In the genomic region with DNA sequence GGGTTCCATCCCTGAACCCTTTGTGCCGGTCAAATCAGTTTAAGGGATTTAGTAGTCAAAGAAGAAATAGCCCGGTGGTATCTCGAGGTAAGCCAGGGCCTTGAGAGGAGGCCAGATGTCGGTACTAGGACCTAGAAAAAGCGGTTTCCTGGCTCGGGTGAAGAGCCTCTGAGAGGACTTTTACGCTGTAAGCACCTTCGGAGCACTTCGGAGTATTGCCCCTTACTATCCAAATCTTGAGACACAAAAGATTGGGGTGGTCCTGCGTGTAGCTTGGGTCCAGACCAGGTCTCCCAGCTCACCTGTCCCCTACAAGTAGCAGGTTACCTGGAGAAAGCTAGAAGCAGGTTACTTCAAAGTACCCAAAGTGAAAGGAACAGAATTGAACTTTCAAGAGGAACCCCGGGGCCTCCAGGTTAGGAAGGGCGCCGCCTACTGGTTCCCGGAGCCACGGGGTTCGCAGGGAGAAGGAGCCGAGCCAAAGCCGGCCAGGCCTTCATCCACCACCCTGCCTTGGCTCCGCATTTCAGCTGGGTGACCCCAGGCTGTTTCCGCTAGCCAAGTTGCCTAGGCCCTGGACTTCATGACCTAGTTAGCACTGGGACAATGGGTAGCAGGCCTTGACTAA, we compare ENCODE assay signal across 7 mouse cellular contexts. TPM values are rescaled to one million over a fixed set of nuclear protein-coding genes. Genes with fewer than 3 reads are reported as not detected.
DNase-seq lines count a peak whose midpoint lies in the region; ATAC-seq and TF ChIP-seq lines count a peak whose summit lies in the region.

No protein-coding gene starts in this region.

- peaks cover 37% of the 10 kb centered on the region for H3K27me3 ChIP-seq in thymus, adult 2 months (ENCODE audit: control insufficient read depth, insufficient read depth, low read length)
- H3K27me3 ChIP-seq in limb, embryonic 12.5 days = peaks cover 93% of the 10 kb centered on the region
- peaks cover 95% of the 10 kb centered on the region for H3K27me3 ChIP-seq in midbrain, embryonic 10.5 days (ENCODE audit: low read depth, poor library complexity, severe bottlenecking)

- TF ChIP-seq CTCF in thymus, adult 2 months (IDR thresholded peaks at IDR 0.05; ENCODE audit: borderline replicate concordance, control insufficient read depth, extremely low read depth, insufficient read depth, low read length, poor library complexity) = peak; percentile 74; the same call in 1 of the 2 replicates

- no peaks in the 10 kb centered on the region for H3K36me3 ChIP-seq in thymus, adult 2 months (ENCODE audit: control insufficient read depth, insufficient read depth, low read length)
- no peaks in the 10 kb centered on the region for H3K36me3 ChIP-seq in limb, embryonic 12.5 days
- H3K36me3 ChIP-seq in midbrain, embryonic 10.5 days = peaks cover 44% of the 10 kb centered on the region

- peak overlapping the region; percentile 17; the same call in 1 of the 2 replicates for H3K4me3 ChIP-seq in thymus, adult 2 months (ENCODE audit: control insufficient read depth, insufficient read depth, low read length)
- peak overlapping the region; percentile 33; the same call in 1 of the 2 replicates for H3K4me3 ChIP-seq in limb, embryonic 12.5 days (replicated peaks)
- peak overlapping the region; percentile 97 for H3K4me3 ChIP-seq in midbrain, embryonic 10.5 days

- H3K4me1 ChIP-seq in thymus, adult 2 months (replicated peaks; ENCODE audit: control insufficient read depth, insufficient read depth, low read length) = 0 out of 2 replicates have a peak, but pooled peaks cover 2% of the 10 kb centered on the region
- H3K4me1 ChIP-seq in limb, embryonic 12.5 days (replicated peaks) = peaks cover 40% of the 10 kb centered on the region
- peaks cover 74% of the 10 kb centered on the region for H3K4me1 ChIP-seq in midbrain, embryonic 10.5 days

- no peak overlapping the region for H3K27ac ChIP-seq in thymus, adult 2 months (ENCODE audit: control insufficient read depth, insufficient read depth, low read length)
- H3K27ac ChIP-seq in limb, embryonic 12.5 days = no peak overlapping the region
- peak overlapping the region; percentile 99 for H3K27ac ChIP-seq in midbrain, embryonic 10.5 days (replicated peaks)

- 5% methylated on average over 20 of the region's 20 CpGs for WGBS in thymus, adult 2 months
- 5% methylated on average over 20 of the region's 20 CpGs for WGBS in limb, embryonic 12.5 days
- 6% methylated on average over 20 of the region's 20 CpGs for WGBS in midbrain, embryonic 10.5 days

- no peak overlapping the region; the same call in 1 of the 2 replicates for H3K9ac ChIP-seq in limb, embryonic 12.5 days (replicated peaks)

- TF ChIP-seq POLR2A in thymus, adult 2 months (IDR thresholded peaks at IDR 0.05; ENCODE audit: control insufficient read depth, extremely low read depth, insufficient read depth, low read length, poor library complexity) = no peak

- no peaks in the 10 kb centered on the region for H3K9me3 ChIP-seq in limb, embryonic 12.5 days
- H3K9me3 ChIP-seq in midbrain, embryonic 10.5 days (replicated peaks) = no peaks in the 10 kb centered on the region

- peak; percentile 48 for DNase-seq in thymus, adult 2 months
- DNase-seq in thymus, adult 18-20 months = no peak
- peak; percentile 87 for DNase-seq in embryo, embryonic 11 days
- peak; percentile 60 to 68 for DNase-seq in heart, postnatal 14 days
- DNase-seq in midbrain, embryonic 10.5 days (ENCODE audit: low spot score) = peak; percentile 82
- DNase-seq in thymus, postnatal 0 days (ENCODE audit: low spot score) = peak; percentile 61

- no peak for ATAC-seq in limb, embryonic 12.5 days (ENCODE audit: insufficient number of reproducible peaks, insufficient read depth, low FRiP score, low TSS enrichment, low read depth)

- intact Hi-C loops in heart, postnatal 14 days (cut with DNase I) = loop anchor here (10.0 kb wide), 2 partner anchors 1049 to 1169 kb away; a partner anchor contains a TSS

- H3K4me2 ChIP-seq in limb, embryonic 12.5 days = peak overlapping the region; percentile 51

RNA-seq across cellular contexts. Expression of a gene that starts 6.8 kb away (rescaled TPM):
- polyA plus RNA-seq in thymus, adult 2 months (2012; rRNA removed) = 0.18 and 0.53 TPM in 2 replicates
- total RNA-seq in heart, postnatal 14 days (2021) = 1 to 10 TPM; 5.6 to 7.5 TPM
- 12.3 and 15.5 TPM in 2 replicates for polyA plus RNA-seq in limb, embryonic 12.5 days (2016; fragmentation: Nextera tagmentation; extraction: Ambion mirVana)
- 28.7 and 31.9 TPM in 2 replicates for polyA plus RNA-seq in midbrain, embryonic 10.5 days (2016; fragmentation: Nextera tagmentation; extraction: Ambion mirVana)
- 0.12 TPM in 1 of 2 replicates, not detected in the other for polyA plus RNA-seq in thymus, postnatal 0 days (2015; fragmentation: Nextera tagmentation; extraction: Ambion mirVana)

Comparison
In these comparisons a context has a peak if more than half of its experiments do, and no peak if none do; other contexts are left out.
1. DNase-seq: peak in thymus, adult 2 months (single experiment), embryo, embryonic 11 days (single experiment), heart, postnatal 14 days (2 of 2), midbrain, embryonic 10.5 days (single experiment) and thymus, postnatal 0 days (single experiment); none in thymus, adult 18-20 months (0 of 2).
2. H3K4me3 ChIP-seq: peak in every context shown above with its lines; median percentile 97 in midbrain, embryonic 10.5 days; 33 in limb, embryonic 12.5 days; 17 in thymus, adult 2 months.